Mouse (Mus musculus): ENCODE measurements around the gene Slc38a6. TPM values are rescaled to one million over a fixed set of nuclear protein-coding genes. Genes with fewer than 3 reads are reported as not detected.

Slc38a6 gene
- total and polyA plus RNA-seq, 3 experiments = 7.0 to 15.4 (median 10.2) TPM

GRCm38 (mm10) chr12:73355084-73355775, 68.7 kb downstream of the Slc38a6 start:
- H3K27me3 ChIP-seq (replicated peaks) = no peaks in the 10 kb centered on the region
- no peaks in the 10 kb centered on the region for H3K9me3 ChIP-seq (replicated peaks; ENCODE audit: low read length)
- TF ChIP-seq ZNF384 (IDR thresholded peaks at IDR 0.05; ENCODE audit: low read depth, low read length) (no peak), TCF12 (IDR thresholded peaks at IDR 0.05; ENCODE audit: low read depth, low read length) (no peak), MAZ (IDR thresholded peaks at IDR 0.05; ENCODE audit: low read depth, low read length) (no peak), NELFE (IDR thresholded peaks at IDR 0.05; ENCODE audit: low read depth, low read length) (no peak)
- no peak overlapping the region for H3K27ac ChIP-seq (ENCODE audit: insufficient read depth, low read depth)
- in situ Hi-C loops (cut with MboI; ENCODE audit: low pct_ligation_motif_present, low pct_unique_long_range_greater_than_20kb, low sequenced_read_pairs) (no loop called here), dilution Hi-C loops (cut with MboI; ENCODE audit: extremely low pct_ligation_motif_present, extremely low pct_unique_long_range_greater_than_20kb, low sequenced_read_pairs) (no loop called here)
- H3K79me2 ChIP-seq (replicated peaks; ENCODE audit: control insufficient read depth, extremely low read depth, insufficient read depth, poor library complexity, severe bottlenecking) = no peaks in the 10 kb centered on the region
- peaks cover 7 to 38% of the 10 kb centered on the region in 2 experiments; a peak in 3 of 4 replicates for H3K4me1 ChIP-seq (ENCODE audit: control insufficient read depth in 1 of 2, insufficient read depth in 2 of 2)
- no peak overlapping the region for H3K4me3 ChIP-seq (replicated peaks in 1 of 3; ENCODE audit: low read depth in 2 of 3, low read length in 2 of 3, poor library complexity in 1 of 3)
- no peak overlapping the region for H3K4me2 ChIP-seq (ENCODE audit: insufficient read depth, low read depth, poor library complexity, severe bottlenecking)
- no peak overlapping the region for H3K9ac ChIP-seq (ENCODE audit: insufficient read depth, low read depth)
- no peak for DNase-seq (ENCODE audit: extremely low read depth)
- H3K36me3 ChIP-seq (replicated peaks in 1 of 2; ENCODE audit: control insufficient read depth in 1 of 2, insufficient read depth in 1 of 2, low read length in 1 of 2) = peaks cover 2 to 43% of the 10 kb centered on the region in 2 experiments

GRCm38 (mm10) chr12:73356696-73357095, 70.1 kb downstream of the Slc38a6 start:
- Histone ChIP-seq H3K4me1 (ENCODE audit: control insufficient read depth in 1 of 2, insufficient read depth in 2 of 2) (peaks cover 7 to 38% of the 10 kb centered on the region in 2 experiments; a peak in 3 of 4 replicates), H3K9ac (ENCODE audit: insufficient read depth, low read depth) (no peak overlapping the region), H3K4me2 (ENCODE audit: insufficient read depth, low read depth, poor library complexity, severe bottlenecking) (no peak overlapping the region), H3K79me2 (replicated peaks; ENCODE audit: control insufficient read depth, extremely low read depth, insufficient read depth, poor library complexity, severe bottlenecking) (no peaks in the 10 kb centered on the region), H3K36me3 (replicated peaks in 1 of 2; ENCODE audit: control insufficient read depth in 1 of 2, insufficient read depth in 1 of 2, low read length in 1 of 2) (peaks cover 2 to 40% of the 10 kb centered on the region in 2 experiments), H3K4me3 (replicated peaks in 1 of 3; ENCODE audit: low read depth in 2 of 3, low read length in 2 of 3, poor library complexity in 1 of 3) (no peak overlapping the region), H3K9me3 (replicated peaks; ENCODE audit: low read length) (no peaks in the 10 kb centered on the region), H3K27me3 (replicated peaks) (no peaks in the 10 kb centered on the region), H3K27ac (ENCODE audit: insufficient read depth, low read depth) (no peak overlapping the region)
- TF ChIP-seq ETS1 (conservative IDR thresholded peaks at IDR 0.05; ENCODE audit: low read depth, low read length) = no peak
- no peak for TF ChIP-seq ELF1 (IDR thresholded peaks at IDR 0.05; ENCODE audit: low read depth, low read length)
- TF ChIP-seq KAT2A (IDR thresholded peaks at IDR 0.05; ENCODE audit: insufficient replicate concordance, low read length) = no peak
- TF ChIP-seq ZKSCAN1 (IDR thresholded peaks at IDR 0.05; ENCODE audit: borderline replicate concordance, low read depth, low read length) = no peak
- no peak for TF ChIP-seq JUND (conservative IDR thresholded peaks at IDR 0.05; ENCODE audit: low read depth, low read length)
- TF ChIP-seq SMC3 (IDR thresholded peaks at IDR 0.05; ENCODE audit: low read depth, low read length) = no peak
- no peak for TF ChIP-seq HCFC1 (IDR thresholded peaks at IDR 0.05; ENCODE audit: low read depth, low read length)
- no peak for TF ChIP-seq MAFK (IDR thresholded peaks at IDR 0.05; ENCODE audit: insufficient replicate concordance, low read length)
- TF ChIP-seq MAX (IDR thresholded peaks at IDR 0.05; ENCODE audit: low read length) = no peak
- TF ChIP-seq MYC (IDR thresholded peaks at IDR 0.05; ENCODE audit: low read depth, low read length) = no peak
- in situ Hi-C loops (cut with MboI; ENCODE audit: low pct_ligation_motif_present, low pct_unique_long_range_greater_than_20kb, low sequenced_read_pairs) (no loop called here), dilution Hi-C loops (cut with MboI; ENCODE audit: extremely low pct_ligation_motif_present, extremely low pct_unique_long_range_greater_than_20kb, low sequenced_read_pairs) (no loop called here)
- DNase-seq (ENCODE audit: extremely low read depth) = no peak
